Mouse (Mus musculus): ENCODE data around the gene Yeats4. TPM values are rescaled to one million over a fixed set of nuclear protein-coding genes. Genes with fewer than 3 reads are reported as not detected.
A peak's percentile ranks its signal among the peaks of the same experiment; 100 is the strongest.

Gene Yeats4
- total RNA-seq, 2 experiments from 2014 or later: 38.9 to 42.3 TPM

DNA sequence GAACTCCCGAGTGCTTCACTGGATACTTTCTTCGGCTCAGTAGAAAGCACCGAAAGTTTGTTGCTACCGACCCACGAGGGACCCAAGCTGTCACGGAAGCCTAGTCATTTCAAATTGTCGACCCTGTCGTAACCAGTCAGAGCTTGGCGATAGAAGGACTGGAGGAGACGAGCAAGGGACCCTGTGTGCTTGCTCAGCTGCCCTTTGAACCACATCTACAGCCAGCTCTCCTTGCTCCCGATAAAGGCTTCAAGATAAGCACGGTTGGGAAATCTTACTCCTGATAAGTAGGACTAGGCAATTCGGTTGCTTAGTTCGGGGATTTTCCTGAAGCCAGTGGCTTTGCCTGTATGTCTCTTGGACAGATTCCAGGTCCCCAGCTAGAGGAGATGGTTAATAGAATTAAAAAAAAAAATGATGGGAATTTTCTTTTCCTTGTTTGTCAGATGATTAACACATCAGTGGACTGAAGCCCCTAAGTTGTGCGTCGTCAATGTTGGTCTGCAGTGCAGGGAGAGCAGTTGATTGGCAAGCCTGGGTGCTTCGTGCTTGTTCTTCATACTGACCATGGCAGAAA is 21.2 kb downstream of the Yeats4 start:
- DNase-seq: no peak

DNA sequence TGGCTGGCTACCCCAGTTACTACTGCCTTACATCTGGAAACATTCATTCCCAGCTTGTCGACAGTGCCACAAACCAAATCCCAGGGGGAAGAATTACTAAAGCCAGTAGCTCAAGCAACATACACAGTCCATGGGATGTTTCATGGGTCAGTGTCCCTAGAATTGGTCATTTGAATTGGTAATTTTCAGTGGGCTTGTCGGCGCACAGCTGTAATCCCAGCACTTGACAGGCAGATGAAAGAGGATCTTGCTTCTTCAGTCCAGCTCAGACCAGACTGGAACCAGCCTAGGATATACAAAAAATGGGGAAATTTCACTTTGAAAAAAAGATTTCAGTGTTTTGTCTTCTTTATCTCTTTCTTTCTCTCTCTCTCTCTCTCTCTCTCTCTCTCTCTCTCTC is 24.6 kb downstream of the Yeats4 start:
- DNase-seq: no peak

DNA sequence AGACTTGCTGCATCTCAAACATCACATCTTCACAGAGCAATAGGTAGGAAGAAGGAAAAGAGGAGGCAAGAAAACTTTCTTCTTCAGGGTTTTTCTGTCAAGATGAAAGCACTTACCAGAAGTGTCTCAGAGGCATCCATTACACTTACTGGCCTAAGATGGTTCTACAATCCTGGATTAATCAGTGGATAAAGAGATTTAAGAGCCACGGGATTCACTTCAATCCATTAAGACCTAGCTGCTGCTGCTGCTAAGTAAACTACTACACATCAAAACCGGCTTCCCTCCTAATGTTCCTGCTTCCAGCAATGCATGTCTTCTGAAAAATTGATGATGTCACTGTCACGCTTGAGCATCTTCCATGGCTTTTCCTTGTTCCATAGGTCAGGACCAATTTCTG is 27.6 kb downstream of the Yeats4 start:
- no peak for DNase-seq

DNA sequence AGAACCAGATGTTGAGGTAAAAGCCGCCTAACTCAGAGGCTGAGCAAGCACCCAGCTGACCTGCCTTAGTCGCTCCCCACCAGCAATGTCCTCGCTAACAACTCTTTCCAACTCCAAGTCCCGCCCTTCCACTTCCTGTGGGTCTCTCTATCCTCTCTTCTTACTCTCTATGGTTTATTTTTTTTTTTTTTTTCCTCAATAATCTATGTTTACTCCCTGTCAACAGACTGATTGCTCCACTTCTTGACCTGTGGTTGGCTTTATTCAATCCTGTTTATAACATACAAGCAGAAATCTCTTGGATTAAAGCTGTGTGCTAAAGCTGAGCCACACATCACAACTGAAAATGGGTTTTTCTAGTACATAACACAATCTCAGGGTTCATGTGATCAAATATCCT is 28.6 kb downstream of the Yeats4 start:
- no peak for DNase-seq

GRCm38 (mm10) chr10:117195005-117195404 is 29.3 kb downstream of the Yeats4 start:
- DNase-seq: no peak

DNA sequence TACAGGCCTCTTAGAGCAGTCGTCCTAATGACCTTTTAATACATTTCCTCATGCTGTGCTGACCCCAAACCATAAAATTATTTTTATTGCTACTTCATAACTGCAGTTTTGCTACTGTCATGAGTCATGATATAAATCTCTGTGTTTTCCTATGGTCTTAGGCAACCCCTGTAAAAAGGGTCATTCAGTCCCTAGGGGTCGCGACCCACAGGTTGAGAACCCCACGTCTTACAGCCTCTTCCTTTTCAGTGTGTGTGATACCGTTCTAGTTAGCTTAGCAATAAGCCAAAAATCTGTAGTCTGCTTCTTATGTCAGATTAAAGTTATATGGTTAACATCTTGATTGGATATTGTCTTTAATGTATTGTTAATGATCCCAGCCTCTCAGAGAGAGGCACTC is 30.9 kb downstream of the Yeats4 start:
- no peak for DNase-seq

- DNase-seq: no peak
Observed at GRCm38 (mm10) chr10:117185399-117186089, 38.8 kb downstream of the Yeats4 start.

DNA sequence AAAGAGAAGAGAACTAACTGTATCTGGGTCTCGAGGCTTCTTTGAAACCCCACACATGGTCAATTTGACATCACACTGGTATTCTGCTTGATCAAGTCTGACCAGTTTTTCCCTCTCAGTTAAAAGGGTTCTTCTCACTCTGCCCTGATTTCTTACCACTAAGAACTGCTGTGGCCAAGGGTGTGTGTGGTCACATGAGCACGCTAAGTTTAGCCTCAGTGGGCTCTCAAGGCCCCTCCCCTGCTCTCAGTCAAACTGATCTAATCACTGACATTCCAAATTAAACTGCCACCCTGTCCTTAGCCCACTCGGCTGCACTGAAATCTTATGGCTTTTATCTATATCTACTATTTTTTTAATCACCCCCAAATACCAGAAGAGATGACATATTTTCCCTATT is 43.2 kb downstream of the Yeats4 start:
- no peak for DNase-seq

DNA sequence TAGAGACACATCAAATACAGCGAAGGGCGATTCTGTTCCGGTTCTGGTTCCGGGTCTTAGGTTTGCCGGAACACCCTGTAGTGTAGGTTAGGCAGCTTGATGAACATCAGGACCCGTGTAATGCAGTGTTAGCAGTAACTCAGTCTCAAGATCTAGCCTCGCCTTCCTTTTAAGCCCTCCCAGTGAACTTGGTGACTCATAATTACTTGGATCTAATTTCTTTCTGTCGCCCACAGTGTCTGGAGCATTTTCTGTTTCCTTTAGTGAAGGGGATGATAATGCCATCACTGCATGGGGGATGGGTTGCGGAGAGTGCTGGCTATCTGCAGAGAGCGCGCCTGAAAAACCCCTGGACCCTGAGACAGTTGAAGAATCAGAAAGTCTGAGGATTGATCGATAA is 49.7 kb downstream of the Yeats4 start:
- DNase-seq: no peak

DNA sequence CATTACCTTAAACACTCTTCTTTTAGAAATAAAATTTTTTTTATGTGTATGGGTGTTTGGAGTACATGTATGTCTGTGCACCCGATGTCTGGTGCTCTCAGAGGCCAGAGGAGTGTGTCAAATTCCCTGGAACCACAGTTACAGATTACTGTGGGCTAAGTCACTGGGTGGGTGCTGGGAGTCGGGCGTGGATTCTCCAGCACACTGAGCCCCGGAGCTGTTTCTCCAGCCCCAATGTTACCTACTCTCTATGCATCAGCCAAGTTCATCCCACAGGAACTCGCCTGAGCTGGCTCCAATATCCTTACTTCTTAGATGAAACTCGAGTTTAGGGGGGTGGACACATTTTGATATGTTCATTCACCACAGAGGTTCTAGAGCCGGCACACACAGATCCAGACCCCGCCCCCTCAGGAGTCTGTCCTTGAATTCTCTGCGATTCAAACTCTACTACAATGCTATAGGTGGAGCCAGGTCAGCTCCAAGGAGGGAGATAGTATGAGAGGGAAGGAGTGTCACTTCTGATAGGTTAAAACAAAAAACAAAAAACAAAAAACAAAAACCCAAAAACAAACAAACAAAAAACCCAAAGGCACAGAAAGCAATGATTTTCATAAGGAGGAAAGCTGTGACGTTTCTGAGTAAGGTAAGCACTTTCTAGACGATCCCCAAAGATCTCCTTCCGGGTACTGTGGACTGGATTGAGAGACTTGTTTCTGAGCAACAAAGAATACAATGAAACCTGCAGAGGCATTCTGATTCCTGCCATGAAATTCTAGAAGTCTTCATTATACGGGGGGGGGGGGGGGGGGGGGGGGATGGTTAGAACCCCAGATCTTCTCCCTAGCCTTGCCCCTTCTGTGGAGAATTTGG is 50.5 kb downstream of the Yeats4 start:
- no peak for DNase-seq

GRCm38 (mm10) chr10:117173111-117173510 is 51.2 kb downstream of the Yeats4 start:
- DNase-seq: no peak

DNA sequence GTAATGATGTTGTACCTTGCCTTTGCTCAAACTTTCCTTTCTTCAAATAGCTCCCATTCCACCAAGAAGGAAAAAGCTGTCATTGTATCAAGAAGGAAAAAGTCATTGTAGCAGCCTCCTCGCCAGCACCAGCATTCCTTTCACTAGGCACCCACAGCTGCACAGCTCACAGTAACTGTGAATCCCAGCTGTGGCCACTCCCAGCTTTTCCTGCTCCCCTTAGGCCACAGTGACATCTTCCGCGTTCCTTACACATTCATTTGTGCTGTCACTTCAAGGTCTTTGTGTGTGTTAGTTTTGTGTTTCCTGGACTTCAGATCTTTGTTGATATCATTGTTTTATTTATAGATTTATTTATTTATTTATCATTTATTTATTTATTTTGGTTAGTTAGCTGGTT is 52.2 kb downstream of the Yeats4 start:
- DNase-seq: peak in 1 of 2 experiments; percentile 15

- no peak for DNase-seq
Observed at GRCm38 (mm10) chr10:117166785-117167425, 57.4 kb downstream of the Yeats4 start.

Other genes with a start within 250 kb of the Yeats4 start
- under 1 TPM; 0.23 to 0.33 TPM for gene Best3, start 238.2 kb downstream of the Yeats4 start, total RNA-seq (2021)
- gene Lrrc10, start 179.2 kb downstream of the Yeats4 start, total RNA-seq (2021): not detected
- 100 to 1,000 TPM; 254 to 257 TPM for gene Cct2, start 160.7 kb downstream of the Yeats4 start, total RNA-seq (2021)
- 10 to 100 TPM; 26.5 to 28.4 TPM for gene Frs2, start 76.0 kb downstream of the Yeats4 start, total RNA-seq (2021)
- not detected for gene 9530003J23Rik, start 14.2 kb upstream of the Yeats4 start, total RNA-seq (2021)
- 100 to 1,000 TPM in 1 of 2 experiments, 10 to 100 TPM in 1; 79.4 to 184 TPM for gene Lyz2, start 57.8 kb upstream of the Yeats4 start, total RNA-seq (2021)
- 10 to 100 TPM in 1 of 2 experiments, 1 to 10 TPM in 1; 8.8 to 18.2 TPM for gene Lyz1, start 68.4 kb upstream of the Yeats4 start, total RNA-seq (2021)
- 10 to 100 TPM; 61.3 to 77.6 TPM for gene Cpsf6, start 155.5 kb upstream of the Yeats4 start, total RNA-seq (2021)

Measured in adrenal gland, postnatal 36 days (tissue).